Mouse (Mus musculus): ENCODE measurements at regions not wholly inside any gene's neighbourhood (a gene's known extent, or its start where the extent isn't known, plus 50 kb on each side); places are given as distances from the start of the nearest gene placed in this dataset.
A peak's percentile ranks its signal among the peaks of the same experiment; 100 is the strongest.
"Not testable (repeated sequence)": the region's sequence is repeated elsewhere in the genome, so short reads cannot be mapped to it uniquely, and the experiment has no call there.

GRCm38 (mm10) chr6:31804468-31804867, 240.7 kb upstream of the Podxl start:
- DNase-seq = not testable (repeated sequence)

GRCm38 (mm10) chr6:31803222-31803621, 239.4 kb upstream of the Podxl start:
- not testable (repeated sequence) for DNase-seq

DNA sequence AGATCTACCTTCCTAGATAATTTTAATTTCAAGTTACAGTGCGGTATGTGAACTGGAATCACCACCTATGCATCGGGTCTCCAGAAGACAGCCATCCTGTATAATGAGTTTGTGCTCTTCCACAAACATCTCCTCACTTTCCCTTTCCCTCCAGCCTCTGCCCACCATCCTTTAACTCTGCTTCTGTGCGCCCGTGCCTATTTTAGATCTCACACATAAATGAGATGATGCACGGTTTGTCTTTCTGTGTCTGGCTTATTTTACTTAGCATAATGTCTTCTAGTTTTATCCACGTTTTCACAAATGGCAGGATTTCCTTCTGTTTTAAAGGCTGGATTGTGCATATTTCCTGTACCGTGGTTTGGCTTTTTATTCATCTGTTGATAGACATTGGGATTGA, 227.8 kb upstream of the Podxl start:
- no peak for DNase-seq

GRCm38 (mm10) chr6:31790906-31791305, 227.1 kb upstream of the Podxl start:
- peak; percentile 44 to 50 for DNase-seq

DNA sequence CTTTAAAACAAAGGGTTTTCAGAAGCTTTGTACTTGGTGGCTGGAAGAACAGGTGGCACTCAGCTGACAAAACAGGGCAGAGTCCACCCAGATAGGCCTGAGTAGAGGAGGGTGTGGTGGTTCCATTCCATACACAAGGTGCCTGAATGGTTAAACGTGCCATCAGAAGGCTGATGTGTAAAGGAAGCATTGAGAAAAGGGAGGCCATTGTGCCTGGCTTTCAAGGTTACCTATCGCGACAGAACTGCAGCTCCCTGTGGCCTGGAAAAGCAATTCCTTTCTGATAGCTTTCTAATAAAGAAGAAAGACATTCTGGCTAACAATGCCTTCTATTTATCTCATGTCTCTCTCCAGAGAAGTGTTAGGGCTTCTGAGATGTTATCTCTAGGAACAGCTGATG, 213.1 kb upstream of the Podxl start:
- DNase-seq = no peak

- DNase-seq = no peak
Measured at GRCm38 (mm10) chr6:31771916-31772315, 208.1 kb upstream of the Podxl start.

- peak in 1 of 2 experiments; percentile 24 for DNase-seq
Measured at GRCm38 (mm10) chr6:31745589-31745988, 181.8 kb upstream of the Podxl start.

GRCm38 (mm10) chr6:31731391-31731790, 167.6 kb upstream of the Podxl start:
- DNase-seq = no peak

DNA sequence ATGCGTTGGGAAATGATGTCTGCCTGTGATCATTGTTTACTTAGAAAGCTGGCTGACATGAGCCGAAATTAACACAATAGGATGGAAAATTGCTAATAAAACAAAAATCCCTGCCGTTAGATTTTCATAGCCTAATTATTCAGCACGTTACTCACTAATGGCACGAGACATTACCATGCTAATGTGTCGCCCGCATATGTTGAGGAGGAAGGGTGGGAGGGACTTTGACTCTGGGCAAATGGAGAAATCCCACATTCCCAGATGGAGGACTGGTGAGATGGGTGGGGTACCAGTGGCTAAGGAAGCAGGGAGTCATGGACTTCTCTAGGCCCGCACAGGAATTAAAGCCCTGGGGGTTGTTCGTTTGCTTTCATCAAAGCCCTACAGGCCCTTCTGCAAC, 155.8 kb upstream of the Podxl start:
- DNase-seq = no peak

- DNase-seq = no peak
Measured at GRCm38 (mm10) chr6:31718843-31719242, 155.1 kb upstream of the Podxl start.

GRCm38 (mm10) chr6:31717531-31717930, 153.8 kb upstream of the Podxl start:
- DNase-seq = no peak

- DNase-seq = no peak
Measured at GRCm38 (mm10) chr6:31707256-31707655, 143.5 kb upstream of the Podxl start.

DNA sequence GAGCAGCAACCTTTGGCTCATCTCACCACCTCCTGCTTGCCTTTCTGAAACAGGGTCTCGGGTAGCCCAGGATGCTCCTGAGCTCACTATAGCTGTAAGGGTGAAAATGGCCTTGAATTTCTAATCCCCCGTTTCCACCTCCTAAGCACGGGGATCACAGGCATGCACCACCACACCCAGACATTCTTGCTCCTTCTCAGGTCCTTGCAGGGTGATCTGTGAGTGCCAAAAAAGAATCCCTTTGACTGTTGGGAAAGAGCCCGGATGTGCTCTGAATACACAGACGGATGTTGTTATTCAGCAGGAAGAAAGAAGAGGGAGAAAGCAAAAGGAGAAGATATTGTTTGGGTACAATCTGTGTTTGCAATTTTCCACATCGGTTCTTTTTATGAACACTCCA, 140.4 kb upstream of the Podxl start:
- no peak for DNase-seq

- no peak for DNase-seq
Measured at GRCm38 (mm10) chr6:31702931-31703330, 139.2 kb upstream of the Podxl start.

DNA sequence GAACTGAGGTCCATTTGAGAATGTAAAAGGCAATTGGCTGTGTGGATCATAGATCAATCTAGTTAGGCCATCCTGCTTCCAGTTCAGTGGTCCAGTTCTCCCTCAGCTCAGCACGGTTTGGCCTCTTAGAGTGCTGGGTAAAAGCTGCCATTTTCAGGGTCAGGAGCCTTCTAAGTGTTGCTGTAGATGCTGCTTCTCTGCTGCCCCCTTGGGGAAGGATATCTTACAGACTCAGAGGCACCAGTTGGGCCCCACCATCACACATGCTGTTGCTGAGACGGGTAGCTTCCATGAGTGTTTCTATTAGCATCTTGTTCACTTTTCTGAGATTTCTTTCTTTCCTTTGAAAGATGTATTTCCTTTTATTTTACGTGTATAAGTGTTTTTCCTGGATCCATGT, 132.1 kb upstream of the Podxl start:
- DNase-seq = no peak

DNA sequence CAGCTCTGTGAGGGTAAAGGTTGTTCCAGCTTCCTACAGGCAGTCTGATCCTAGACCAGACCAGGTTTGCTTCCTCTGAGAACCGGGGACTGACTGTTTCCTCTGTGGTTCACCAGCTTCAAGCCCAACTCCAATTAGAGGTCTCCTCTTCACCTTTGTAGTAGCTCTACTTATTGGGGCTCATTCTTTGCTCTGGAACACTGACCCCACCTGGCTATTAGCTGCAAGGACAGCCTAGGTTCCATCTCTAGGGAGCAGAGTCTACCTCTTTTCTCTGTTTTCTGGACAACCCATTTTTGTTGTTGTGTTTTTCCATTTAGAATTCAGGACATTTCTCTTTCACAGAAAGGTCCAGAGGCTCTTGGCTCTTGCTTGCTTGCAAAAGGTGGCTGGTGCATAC, 129.3 kb upstream of the Podxl start:
- DNase-seq = no peak

DNA sequence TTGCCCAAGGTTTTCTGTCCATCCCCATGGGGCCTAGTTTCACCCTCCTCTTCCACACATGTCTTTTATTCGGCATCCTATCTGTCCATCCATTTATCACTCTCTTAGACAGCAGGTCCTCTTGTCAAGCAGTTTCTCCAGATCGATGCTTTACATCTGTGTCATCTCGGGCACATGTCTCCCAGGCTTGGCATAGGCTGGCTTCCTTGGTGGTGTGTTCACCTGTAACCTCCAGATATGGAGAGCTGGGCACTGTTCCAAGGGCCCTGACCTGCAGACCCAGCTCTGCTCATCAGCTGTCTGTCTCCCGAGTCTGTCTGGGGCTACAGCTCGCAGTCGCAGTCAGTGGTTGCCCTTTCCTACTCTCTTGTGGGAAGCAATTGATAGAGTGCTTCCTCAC, 128.2 kb upstream of the Podxl start:
- DNase-seq = no peak

DNA sequence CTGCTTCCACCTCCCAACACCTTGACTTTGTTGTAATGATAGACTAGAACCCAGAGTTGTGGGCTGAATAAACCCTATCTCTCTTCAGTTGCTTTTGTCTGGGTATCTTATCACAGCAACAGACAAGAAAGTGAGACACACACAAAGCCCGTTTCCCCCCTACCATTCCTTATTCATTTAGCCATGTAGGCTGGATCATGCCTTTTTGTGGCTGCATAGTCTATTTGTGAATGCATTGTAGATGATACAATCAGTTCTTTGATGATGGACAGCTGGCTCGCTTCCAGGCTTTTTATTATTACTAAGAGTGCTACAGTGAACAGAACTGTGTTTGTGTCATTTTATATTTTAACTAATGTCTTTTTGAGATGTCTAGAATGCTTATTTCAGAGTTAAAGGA, 116.3 kb upstream of the Podxl start:
- no peak for DNase-seq

DNA sequence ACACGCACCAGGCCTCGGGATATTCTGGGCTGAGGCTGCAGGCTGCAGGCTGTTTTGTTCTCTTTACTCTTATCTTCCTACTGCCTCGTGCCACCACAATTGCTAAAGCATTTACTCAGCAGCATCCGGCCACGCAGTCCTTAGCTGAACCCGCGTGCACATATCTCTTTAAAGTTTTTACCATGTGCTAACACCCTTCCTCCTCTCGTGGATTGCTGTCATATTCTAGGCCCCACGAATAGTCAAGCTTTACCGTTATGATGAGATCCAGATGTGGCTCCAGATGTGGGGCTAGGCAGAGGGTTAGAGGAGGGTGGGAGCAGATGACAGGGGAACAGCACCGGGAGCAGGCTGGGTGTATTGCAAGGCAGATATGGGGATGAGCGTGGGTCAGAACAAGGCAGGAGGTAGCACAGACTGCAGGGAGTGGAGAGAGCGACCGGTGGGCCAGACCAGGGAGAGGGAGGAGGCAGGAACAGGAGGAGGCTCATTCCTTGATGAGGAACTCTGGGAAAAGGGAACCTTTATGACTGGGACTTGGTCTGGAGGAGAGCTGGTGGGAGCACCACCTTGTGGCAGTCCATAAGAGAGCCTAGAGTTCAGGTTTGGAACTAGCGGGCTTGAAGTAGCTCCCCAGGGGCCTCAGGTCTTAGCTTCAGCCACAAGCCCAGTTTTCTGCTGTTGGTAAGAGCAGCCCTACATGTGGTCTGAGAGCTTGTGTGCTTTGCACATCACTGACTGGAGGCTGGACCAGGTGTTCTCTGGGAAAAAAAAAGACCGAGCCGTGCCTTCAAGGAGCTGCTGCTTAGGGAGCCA, 102.1 kb upstream of the Podxl start:
- peak in 1 of 2 experiments; percentile 15 for DNase-seq

- peak; percentile 92 to 93 for DNase-seq
Measured at GRCm38 (mm10) chr6:31664495-31664894, 100.7 kb upstream of the Podxl start.

GRCm38 (mm10) chr6:31660778-31661177, 97.0 kb upstream of the Podxl start:
- peak; percentile 81 to 84 for DNase-seq

DNA sequence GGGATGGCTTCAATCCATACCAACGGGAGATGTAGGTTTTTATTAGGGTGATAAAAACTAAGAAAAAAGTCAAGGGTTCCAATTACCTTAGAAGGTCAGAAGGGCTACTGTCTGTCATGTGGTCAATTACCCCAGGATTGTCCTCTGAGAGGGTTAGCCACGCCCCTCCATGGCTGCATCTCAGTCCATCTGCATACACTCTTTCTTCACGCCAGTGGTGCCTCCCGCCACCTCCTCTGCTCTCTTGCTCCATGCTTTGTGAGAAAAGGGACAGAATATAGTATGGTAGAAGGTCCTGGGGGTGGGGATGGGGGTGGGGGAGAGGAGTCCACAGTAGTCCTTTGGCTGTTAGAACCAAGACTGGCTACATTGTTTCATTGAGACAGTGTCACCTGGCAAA, 96.1 kb upstream of the Podxl start:
- DNase-seq = no peak

DNA sequence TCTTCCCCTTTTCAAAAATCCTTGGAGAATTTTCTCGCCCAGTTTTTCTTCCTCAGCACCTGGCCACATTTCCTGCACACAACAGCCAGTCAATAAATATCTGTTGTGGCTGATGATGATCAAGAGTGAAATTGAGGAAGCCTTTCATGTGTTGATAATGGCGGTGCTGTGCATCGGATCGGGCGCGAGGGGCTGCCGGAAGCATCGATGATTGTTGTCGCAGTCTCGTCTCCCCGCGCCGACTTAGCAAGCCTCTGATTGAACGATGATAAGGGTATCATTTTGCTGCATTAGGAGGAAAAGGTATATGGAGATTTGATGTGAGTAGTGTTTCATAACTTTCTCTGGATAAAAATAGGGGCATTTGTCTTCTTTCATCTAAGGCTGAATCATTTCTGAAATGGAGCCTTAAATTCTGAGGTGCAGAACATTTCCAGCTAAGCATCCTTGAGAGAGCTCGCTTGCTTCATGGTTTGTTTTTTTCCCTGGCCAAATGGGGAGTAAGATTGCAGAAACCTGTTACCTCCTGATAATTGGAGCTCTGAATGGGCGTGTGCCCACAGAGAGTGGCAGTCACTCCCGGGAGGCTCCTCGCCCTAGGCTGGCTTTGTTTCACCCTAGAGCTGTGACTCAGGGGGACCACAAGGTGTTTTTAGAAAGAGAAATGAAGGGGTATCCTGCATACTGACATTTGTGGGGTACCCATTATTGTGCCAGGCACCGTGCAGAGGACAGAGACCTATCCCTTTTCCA, 94.8 kb upstream of the Podxl start:
- DNase-seq = no peak

GRCm38 (mm10) chr6:31650791-31651476, 87.2 kb upstream of the Podxl start:
- no peak for DNase-seq
